Mouse (Mus musculus) megakaryocyte, embryonic 14.5 days (primary cell): ENCODE results near the gene Ppp1r8. TPM values are rescaled to one million over a fixed set of nuclear protein-coding genes. Genes with fewer than 3 reads are reported as not detected.

Source experiments
- H3K27me3 ChIP-seq: replicated peaks from 2 replicates; pipeline ENCODE3; 2012; ENCODE audit warnings: inconsistent platforms
- H3K36me3 ChIP-seq: replicated peaks from 2 replicates; pipeline ENCODE3; 2012; ENCODE audit warnings: low read length, inconsistent platforms, mixed read lengths
- H3K4me1 ChIP-seq: 2 replicates; pipeline ENCODE4 v1.6.1; 2012; ENCODE audit warnings: inconsistent platforms
- H3K4me3 ChIP-seq: replicated peaks from 2 replicates; pipeline ENCODE3; 2012; ENCODE audit warnings: moderate library complexity, mild to moderate bottlenecking, inconsistent platforms
- H3K9me3 ChIP-seq: 2 replicates; pipeline ENCODE4 v1.6.1; 2012; ENCODE audit warnings: inconsistent platforms
- FLI1 ChIP-seq: IDR thresholded peaks from 2 replicates; pipeline ENCODE4 v1.6.1; 2012; ENCODE audit warnings: low read length, inconsistent platforms, mixed read lengths
- GATA1 ChIP-seq: IDR thresholded peaks from 3 replicates; pipeline ENCODE4 v1.6.1; 2012; ENCODE audit warnings: mixed read lengths, low read length, inconsistent platforms, borderline replicate concordance
- polyA plus RNA-seq: library from polyadenylated mRNA; stranded (reverse); fragments of >175 nt; gene quantifications from 2 replicates; pipeline ENCODE4 v1.2.3, GENCODE M21; 2012; ENCODE audit warnings: low replicate concordance; ENCODE audit not compliant: insufficient read depth

The Ppp1r8 gene
- polyA plus RNA-seq: 8.9 and 32.6 TPM in 2 replicates

DNA sequence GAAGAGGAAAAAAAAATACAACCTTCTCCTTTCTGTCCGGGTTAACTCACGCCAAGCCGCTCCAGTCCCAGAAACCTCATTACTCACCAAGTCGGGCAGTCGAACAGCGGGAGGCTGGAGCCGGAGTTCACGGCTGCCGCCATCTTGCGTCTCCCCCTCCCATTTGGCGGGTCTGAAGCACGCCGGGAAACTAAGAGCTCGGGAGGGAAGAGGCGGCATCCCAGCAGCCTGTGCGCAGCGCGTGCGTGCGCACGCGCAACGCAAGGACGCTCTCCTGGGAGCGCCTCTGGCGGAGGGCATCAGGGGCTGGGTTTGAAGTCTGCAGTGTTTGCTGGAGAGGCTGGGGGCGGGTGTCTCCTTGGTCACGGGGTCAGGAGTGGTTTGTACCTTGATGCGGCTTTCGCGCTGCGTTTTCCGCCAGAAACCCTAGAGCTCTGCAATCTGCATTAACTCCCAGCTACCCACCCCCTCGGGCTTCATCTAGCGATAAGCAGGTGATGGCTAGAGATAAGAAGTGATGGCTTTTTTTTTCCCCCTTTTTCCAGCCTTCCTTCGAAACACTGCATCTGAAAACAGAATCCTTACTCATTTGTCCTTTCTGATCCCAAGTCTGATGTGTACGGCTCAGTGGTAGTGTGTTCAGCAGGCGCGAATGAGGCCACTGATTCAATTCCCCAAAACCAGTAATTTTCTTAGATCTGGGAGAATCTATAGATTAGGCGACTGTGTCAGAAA is at the start of gene Ppp1r8:
TSS of gene Ppp1r8 (minus strand) at position 200 of the 735 bp plus-strand sequence.
- peaks cover 32% of the 10 kb centered on the region for H3K4me1 ChIP-seq
- no peak for TF ChIP-seq GATA1
- no peak for TF ChIP-seq FLI1
- no peaks in the 10 kb centered on the region for H3K27me3 ChIP-seq
- H3K36me3 ChIP-seq: peaks cover 54% of the 10 kb centered on the region
- H3K9me3 ChIP-seq: no peaks in the 10 kb centered on the region
- H3K4me3 ChIP-seq: peak within 1 kb of the TSS; percentile 96

DNA sequence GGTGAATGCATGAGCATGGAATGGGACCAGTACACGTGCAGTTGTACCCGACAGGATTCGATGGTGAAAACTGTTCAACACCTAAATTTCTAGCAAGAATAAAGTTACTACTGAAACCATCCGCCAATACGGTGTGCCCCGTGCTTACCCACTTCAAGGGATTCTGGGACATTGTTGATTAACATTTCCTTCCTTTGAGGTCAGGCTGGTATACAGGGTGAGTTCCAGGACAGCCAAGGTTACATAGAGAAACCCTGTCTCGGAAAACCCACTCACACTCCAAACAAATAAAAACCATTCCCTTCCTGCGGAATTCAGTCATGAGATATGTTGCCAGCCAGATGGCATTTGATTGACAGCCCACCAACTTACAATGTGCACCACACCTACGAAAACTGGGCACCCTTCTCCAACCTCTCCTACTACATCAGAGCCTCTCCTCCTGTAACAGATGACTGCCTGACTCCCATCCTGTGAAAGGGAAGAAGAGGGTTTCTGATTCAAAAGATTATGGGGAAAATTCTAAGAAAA is 41.9 kb upstream of the Ppp1r8 start:
- H3K9me3 ChIP-seq: no peaks in the 10 kb centered on the region
- peaks cover 25% of the 10 kb centered on the region for H3K36me3 ChIP-seq
- H3K4me3 ChIP-seq: peak overlapping the region; percentile 92
- no peaks in the 10 kb centered on the region for H3K27me3 ChIP-seq
- TF ChIP-seq FLI1 (no peak), GATA1 (no peak)
- H3K4me1 ChIP-seq: peaks cover 47% of the 10 kb centered on the region

DNA sequence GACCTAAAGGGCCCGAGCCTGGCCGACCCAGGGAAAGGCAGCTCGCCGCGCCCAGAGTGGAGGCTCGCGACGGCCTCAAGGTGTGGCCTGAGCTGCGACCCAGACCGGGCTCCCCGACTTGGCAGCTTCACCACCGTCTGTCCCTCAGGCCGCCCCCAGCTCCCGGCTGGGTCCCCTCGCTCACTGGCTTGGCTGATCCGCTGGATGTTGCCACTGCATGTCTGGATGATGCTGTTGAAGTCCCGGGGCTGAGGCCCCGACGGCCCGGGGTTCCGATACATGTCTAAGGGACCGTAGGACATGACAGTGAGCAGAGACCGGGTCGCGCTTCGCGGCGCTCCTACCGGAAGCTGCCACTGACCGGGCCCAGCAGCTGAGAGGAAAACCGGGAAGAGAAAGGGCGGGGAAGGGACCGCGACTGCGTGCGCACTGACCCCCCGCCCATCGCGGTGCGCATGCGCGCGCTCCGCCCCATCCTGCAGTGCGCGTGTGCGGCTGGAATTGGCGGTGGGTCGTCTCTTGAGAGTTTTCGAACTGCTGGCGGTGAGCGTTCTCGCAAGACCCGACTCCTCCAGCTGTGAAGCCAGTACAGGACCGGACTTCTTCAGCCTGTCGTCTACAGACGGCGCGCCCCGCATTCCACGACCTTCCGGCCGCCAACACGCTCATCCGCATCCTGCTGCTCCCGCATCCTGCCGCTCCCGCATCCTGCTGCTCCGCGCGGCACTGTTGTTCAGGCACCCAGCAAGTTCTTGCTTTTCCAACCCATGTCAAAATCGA is 41.3 kb upstream of the Ppp1r8 start, which contains the start of gene Stx12:
TSS of gene Stx12 (minus strand) at position 446 of the 780 bp plus-strand sequence.
- peaks cover 51% of the 10 kb centered on the region for H3K4me1 ChIP-seq
- H3K36me3 ChIP-seq: peaks cover 31% of the 10 kb centered on the region
- peak within 1 kb of the TSS; percentile 92 for H3K4me3 ChIP-seq
- TF ChIP-seq GATA1: no peak
- no peak for TF ChIP-seq FLI1
- no peaks in the 10 kb centered on the region for H3K9me3 ChIP-seq
- H3K27me3 ChIP-seq: no peaks in the 10 kb centered on the region

- Histone ChIP-seq H3K36me3 (peaks cover 36% of the 10 kb centered on the region), H3K4me3 (peak overlapping the region; percentile 92), H3K4me1 (peaks cover 53% of the 10 kb centered on the region), H3K27me3 (no peaks in the 10 kb centered on the region), H3K9me3 (no peaks in the 10 kb centered on the region)
- TF ChIP-seq FLI1: no peak
- no peak for TF ChIP-seq GATA1
Measured at GRCm38 (mm10) chr4:132883561-132884063, 40.6 kb upstream of the Ppp1r8 start.

- H3K36me3 ChIP-seq: peaks cover 69% of the 10 kb centered on the region
- H3K9me3 ChIP-seq: no peaks in the 10 kb centered on the region
- no peaks in the 10 kb centered on the region for H3K27me3 ChIP-seq
- H3K4me1 ChIP-seq: peaks cover 82% of the 10 kb centered on the region
- TF ChIP-seq FLI1: no peak
- no peak for TF ChIP-seq GATA1
- H3K4me3 ChIP-seq: peak overlapping the region; percentile 83
Measured at GRCm38 (mm10) chr4:132874363-132875097, 31.6 kb upstream of the Ppp1r8 start.

DNA sequence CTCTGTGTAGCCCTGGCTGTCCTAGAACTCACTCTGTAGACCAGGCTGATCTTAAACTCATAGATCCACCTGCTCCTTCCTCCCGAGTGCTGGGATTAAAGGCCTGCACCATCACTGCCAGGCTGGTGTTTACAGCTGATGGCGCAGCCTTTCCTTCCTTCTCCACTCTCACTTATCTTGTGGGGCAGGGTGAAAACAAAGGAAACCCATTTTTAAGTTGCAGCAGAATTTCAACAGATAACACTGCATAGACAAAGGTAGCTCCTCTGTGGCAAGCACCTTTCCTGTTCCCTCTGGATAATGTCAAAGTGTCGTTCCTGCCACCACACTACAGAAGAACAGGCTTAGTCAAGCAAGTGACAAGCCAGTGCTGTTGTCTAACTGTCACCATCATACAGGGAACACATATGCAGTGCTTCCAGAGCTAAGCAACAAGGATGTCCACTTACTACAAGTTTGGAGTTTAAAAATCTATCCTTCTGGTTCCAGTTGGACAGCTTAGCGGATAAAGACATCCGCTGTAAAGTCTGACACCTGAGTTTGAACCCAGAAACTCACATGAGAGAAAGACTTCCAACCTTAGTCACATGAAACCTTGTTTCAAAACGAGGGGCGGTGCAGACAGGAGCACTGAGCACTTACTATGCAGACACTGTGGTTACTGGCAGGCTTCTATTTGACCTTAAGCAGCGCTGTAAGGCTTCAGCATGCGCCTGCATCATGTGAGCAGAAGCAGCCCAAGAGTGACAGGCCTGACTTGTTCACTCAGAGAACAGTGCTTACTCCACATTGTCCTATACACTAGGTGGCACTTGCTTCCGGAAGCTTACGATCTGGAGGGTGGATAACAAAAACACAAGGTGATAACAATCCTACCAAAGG is 30.8 kb upstream of the Ppp1r8 start:
- H3K9me3 ChIP-seq: no peaks in the 10 kb centered on the region
- TF ChIP-seq GATA1 (peak; percentile 21; the same call in 1 of the 3 replicates), FLI1 (no peak)
- no peaks in the 10 kb centered on the region for H3K27me3 ChIP-seq
- H3K4me1 ChIP-seq: peaks cover 79% of the 10 kb centered on the region
- peak overlapping the region; percentile 83 for H3K4me3 ChIP-seq
- peaks cover 70% of the 10 kb centered on the region for H3K36me3 ChIP-seq

- Histone ChIP-seq H3K9me3 (no peaks in the 10 kb centered on the region), H3K36me3 (peaks cover 77% of the 10 kb centered on the region), H3K4me3 (no peak overlapping the region)
Measured at GRCm38 (mm10) chr4:132871116-132871515, 28.1 kb upstream of the Ppp1r8 start.

DNA sequence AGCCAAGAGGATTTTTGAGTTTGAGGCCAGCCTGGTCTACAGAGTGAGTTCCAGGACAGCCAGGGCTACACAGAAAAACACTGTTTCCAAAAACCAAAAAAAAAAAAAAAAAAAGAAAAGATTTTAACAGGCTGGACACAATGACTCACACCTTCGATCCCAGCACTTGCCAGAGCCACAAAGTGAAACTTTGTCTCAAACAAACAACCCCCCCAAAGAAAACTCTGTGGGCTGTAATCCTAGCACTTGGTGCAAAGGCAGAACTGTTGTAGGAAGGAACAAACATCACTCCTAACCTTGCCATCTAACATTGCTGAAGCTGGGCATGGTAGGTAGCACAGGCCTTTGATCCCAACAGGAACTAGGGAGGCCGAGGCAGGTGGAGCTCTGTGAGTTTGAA is 21.9 kb upstream of the Ppp1r8 start:
- TF ChIP-seq FLI1: no peak
- no peak for TF ChIP-seq GATA1
- H3K9me3 ChIP-seq: no peaks in the 10 kb centered on the region
- no peak overlapping the region for H3K4me3 ChIP-seq
- H3K4me1 ChIP-seq: peaks cover 18% of the 10 kb centered on the region
- H3K36me3 ChIP-seq: peaks cover 89% of the 10 kb centered on the region
- H3K27me3 ChIP-seq: no peaks in the 10 kb centered on the region

More at GRCm38 (mm10) chr4:132871116-132871515, 28.1 kb upstream of the Ppp1r8 start:
- no peak for TF ChIP-seq FLI1
- no peak for TF ChIP-seq GATA1
- Histone ChIP-seq H3K4me1 (peaks cover 58% of the 10 kb centered on the region), H3K27me3 (no peaks in the 10 kb centered on the region)

- H3K9me3 ChIP-seq: no peaks in the 10 kb centered on the region
- TF ChIP-seq GATA1 (no peak), FLI1 (no peak)
- H3K4me1 ChIP-seq: peaks cover 15% of the 10 kb centered on the region
- H3K27me3 ChIP-seq: no peaks in the 10 kb centered on the region
- H3K4me3 ChIP-seq: no peak overlapping the region
- peaks cover 89% of the 10 kb centered on the region for H3K36me3 ChIP-seq
Measured at GRCm38 (mm10) chr4:132863012-132863411, 20.0 kb upstream of the Ppp1r8 start.
